Mouse (Mus musculus): ENCODE data around the gene Bex3.

Bex3 gene

DNA sequence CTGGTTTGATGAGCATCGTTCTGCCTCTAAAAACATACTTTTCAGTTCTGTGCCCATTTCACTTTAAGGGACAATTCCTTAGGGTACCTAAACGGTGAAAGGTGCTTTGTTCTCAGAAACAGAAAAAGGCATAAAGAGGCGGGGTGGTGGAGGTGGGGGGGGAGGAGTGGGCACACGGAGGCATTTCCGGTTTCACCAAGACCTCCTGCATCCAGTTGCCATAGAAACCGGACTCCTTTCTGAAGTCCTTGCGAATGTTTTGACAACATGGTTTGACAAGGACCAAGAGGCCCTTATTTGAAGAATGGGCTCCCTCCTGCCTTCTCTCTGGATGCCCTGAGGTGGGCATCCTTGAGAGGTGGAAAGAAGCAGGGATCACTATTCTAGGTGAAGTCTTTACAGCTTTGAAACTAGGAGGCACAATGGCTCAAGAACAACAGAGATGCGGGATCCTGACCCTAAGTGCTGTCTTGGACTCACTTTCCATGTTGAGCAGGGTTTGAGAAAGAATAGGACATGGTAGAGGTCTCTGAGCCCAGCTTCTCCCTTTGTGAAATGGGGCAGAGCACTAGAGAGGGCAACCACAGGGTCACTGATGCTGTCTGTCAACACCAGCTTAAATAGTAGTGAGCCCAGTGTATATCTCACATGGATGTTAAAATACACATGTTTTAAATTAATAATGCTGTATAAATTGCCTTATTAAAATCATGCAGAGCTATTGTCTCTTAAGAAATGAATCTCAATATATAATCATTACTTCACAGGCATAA, 43.9 kb downstream of the Bex3 start:
- DNase-seq (ENCODE audit: low read depth, low spot score): no peak

GRCm38 (mm10) chrX:136319953-136320352, 49.9 kb downstream of the Bex3 start:
- DNase-seq (ENCODE audit: low read depth, low spot score): no peak
